Mouse (Mus musculus) lung, embryonic 15.5 days (tissue): ENCODE data around the gene Syne2. TPM values are rescaled to one million over a fixed set of nuclear protein-coding genes. Genes with fewer than 3 reads are reported as not detected.

Experiments used
- ATAC-seq: fragments of 200-750 bp; cut with Nextera tagmentation; 2 replicates; pipeline ENCODE4 v1.8.0; 2017; ENCODE audit warnings: moderate number of reproducible peaks, borderline replicate concordance; ENCODE audit not compliant: low FRiP score, low TSS enrichment; ENCODE audit errors: extremely low read depth
- H3K27ac ChIP-seq: fragments of 300-500 bp; sonication (generic); 2 replicates; pipeline ENCODE4 v1.5.1; 2015; ENCODE audit warnings: moderate library complexity, mild to moderate bottlenecking, inconsistent platforms
- H3K27me3 ChIP-seq: fragments of 300-500 bp; sonication (generic); 2 replicates; pipeline ENCODE4 v1.6.1; 2015; ENCODE audit warnings: inconsistent platforms
- H3K36me3 ChIP-seq: fragments of 300-500 bp; sonication (generic); 2 replicates; pipeline ENCODE4 v1.6.1; 2015; ENCODE audit warnings: inconsistent platforms
- H3K4me1 ChIP-seq: fragments of 300-500 bp; sonication (generic); 2 replicates; pipeline ENCODE4 v1.6.1; 2015; ENCODE audit warnings: inconsistent platforms
- H3K4me2 ChIP-seq: fragments of 300-500 bp; sonication (generic); 2 replicates; pipeline ENCODE4 v1.6.1; 2015; ENCODE audit warnings: inconsistent platforms, mild to moderate bottlenecking, moderate library complexity
- H3K4me3 ChIP-seq: fragments of 300-500 bp; sonication (generic); 2 replicates; pipeline ENCODE4 v1.5.1; 2015; ENCODE audit warnings: mild to moderate bottlenecking, inconsistent platforms
- H3K9ac ChIP-seq: fragments of 300-500 bp; sonication (generic); 2 replicates; pipeline ENCODE4 v1.6.1; 2015; ENCODE audit warnings: inconsistent platforms
- H3K9me3 ChIP-seq: fragments of 300-500 bp; sonication (generic); 2 replicates; pipeline ENCODE4 v1.6.1; 2016; ENCODE audit warnings: inconsistent platforms
- WGBS: fragments of 180-500 bp; shearing (Covaris S2); methylation state at CpG from one replicate; pipeline ENCODE4 v1.1.7; 2015; 5-methylcytosine and 5-hydroxymethylcytosine counted together
- polyA plus RNA-seq: library from polyadenylated mRNA; unstranded; fragments of >200 nt; fragmentation: Nextera tagmentation; extraction: Ambion mirVana; gene quantifications from 2 replicates; pipeline ENCODE4 v1.2.1, GENCODE M21; 2015

Gene Syne2
- polyA plus RNA-seq, 1 experiment from 2014 or later, result 67.2 TPM

DNA sequence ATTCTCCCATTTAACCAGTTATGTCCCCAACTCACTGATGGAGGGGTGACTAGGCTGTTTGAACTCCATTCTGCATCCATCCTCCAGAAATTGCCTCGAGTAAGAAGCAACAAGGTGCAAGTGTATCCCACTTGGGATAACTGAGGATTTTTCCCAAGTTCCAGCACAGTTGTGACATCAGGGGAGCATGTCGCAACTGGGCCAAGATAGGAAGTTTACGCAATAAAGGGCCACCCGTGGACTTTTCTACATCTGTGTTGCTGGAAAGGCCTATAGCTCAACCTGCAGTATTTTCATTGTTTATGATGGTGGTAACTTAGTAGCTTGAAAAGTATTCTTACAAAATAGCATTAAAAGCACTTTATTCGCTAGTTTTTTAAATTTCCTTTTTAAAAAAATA, 97.8 kb downstream of the Syne2 start:
- Histone ChIP-seq H3K9ac (no peak overlapping the region), H3K9me3 (no peaks in the 10 kb centered on the region), H3K27ac (no peak overlapping the region), H3K4me1 (no peaks in the 10 kb centered on the region), H3K4me2 (no peak overlapping the region), H3K27me3 (no peaks in the 10 kb centered on the region), H3K36me3 (peaks cover 36% of the 10 kb centered on the region; the same call in 1 of the 2 replicates), H3K4me3 (no peak overlapping the region)
- WGBS, result 83% methylated on average over 5 of the region's 5 CpGs
- no peak for ATAC-seq

DNA sequence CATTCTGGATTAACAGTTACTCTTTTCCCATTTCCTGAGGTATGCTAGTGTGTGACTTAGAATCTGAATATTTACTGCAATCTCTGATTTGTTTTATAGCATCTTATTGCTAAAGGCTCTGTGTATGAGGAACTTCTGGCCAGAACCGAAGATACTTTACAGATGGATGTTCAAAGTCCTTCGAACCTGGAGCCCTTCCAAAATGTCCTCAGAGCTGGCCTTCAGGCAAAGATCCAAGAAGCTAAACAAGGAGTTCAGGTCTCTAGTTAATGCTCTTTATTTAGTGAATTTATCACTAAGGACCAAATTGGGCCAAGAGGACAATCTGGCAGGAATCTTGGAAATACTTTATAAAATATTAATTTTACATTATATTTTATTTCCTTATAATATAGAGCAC, 100.5 kb downstream of the Syne2 start:
- no peak overlapping the region for H3K27ac ChIP-seq
- H3K4me1 ChIP-seq, result no peaks in the 10 kb centered on the region
- no peak overlapping the region for H3K9ac ChIP-seq
- 46% methylated on average over 2 of the region's 2 CpGs for WGBS
- ATAC-seq, result no peak
- no peaks in the 10 kb centered on the region for H3K9me3 ChIP-seq
- H3K4me2 ChIP-seq, result no peak overlapping the region
- peaks cover 31% of the 10 kb centered on the region; the same call in 1 of the 2 replicates for H3K36me3 ChIP-seq
- no peaks in the 10 kb centered on the region for H3K27me3 ChIP-seq
- H3K4me3 ChIP-seq, result no peak overlapping the region

DNA sequence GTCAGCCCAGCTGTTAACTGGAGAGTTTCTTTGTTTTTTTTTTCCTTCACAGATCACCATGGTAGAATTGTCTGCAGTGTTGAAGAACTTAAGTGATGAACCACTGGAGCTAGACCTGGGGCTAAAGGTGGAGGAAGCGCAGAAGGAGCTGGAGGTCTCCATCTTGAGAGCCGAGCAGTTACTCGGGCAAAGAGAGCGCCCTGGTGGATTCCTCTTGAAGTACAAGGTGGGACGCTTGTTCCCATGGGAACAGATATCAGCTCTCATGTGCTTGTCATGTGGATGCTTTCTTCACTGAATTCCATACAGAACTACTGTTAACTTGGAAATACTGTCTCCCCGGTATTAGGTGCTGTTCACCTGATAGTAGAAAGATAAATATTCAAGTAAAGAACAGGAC, 101.0 kb downstream of the Syne2 start:
- Histone ChIP-seq H3K4me2 (no peak overlapping the region), H3K9me3 (no peaks in the 10 kb centered on the region), H3K4me3 (no peak overlapping the region), H3K4me1 (no peaks in the 10 kb centered on the region), H3K9ac (no peak overlapping the region), H3K27me3 (no peaks in the 10 kb centered on the region), H3K36me3 (peaks cover 31% of the 10 kb centered on the region; the same call in 1 of the 2 replicates), H3K27ac (no peak overlapping the region)
- no peak for ATAC-seq
- 47% methylated on average over 6 of the region's 6 CpGs for WGBS

DNA sequence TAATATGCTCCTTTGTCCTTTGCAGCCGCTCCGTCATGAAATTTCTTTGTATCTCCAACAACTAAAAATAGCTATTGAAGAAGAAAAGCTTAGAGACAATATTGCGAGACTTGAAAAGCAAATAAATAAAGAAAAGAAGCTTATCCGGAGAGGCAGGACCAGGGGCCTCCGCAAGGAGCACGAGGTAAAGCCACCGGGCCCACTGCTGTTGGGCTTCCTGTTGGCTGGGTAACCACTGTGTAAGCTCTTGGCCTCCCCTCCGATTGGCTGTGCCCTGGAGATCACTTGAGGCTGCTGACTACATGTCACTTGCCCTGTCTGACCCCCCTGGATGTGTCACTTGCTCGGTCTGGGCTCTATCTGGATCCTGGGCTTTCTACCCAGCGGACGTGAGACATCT, 105.0 kb downstream of the Syne2 start:
- Histone ChIP-seq H3K4me3 (no peak overlapping the region), H3K9ac (no peak overlapping the region), H3K4me1 (no peaks in the 10 kb centered on the region), H3K27ac (no peak overlapping the region), H3K4me2 (no peak overlapping the region), H3K9me3 (no peaks in the 10 kb centered on the region), H3K27me3 (no peaks in the 10 kb centered on the region), H3K36me3 (peaks cover 51% of the 10 kb centered on the region)
- no peak for ATAC-seq
- WGBS, result 67% methylated on average over 11 of the region's 11 CpGs

DNA sequence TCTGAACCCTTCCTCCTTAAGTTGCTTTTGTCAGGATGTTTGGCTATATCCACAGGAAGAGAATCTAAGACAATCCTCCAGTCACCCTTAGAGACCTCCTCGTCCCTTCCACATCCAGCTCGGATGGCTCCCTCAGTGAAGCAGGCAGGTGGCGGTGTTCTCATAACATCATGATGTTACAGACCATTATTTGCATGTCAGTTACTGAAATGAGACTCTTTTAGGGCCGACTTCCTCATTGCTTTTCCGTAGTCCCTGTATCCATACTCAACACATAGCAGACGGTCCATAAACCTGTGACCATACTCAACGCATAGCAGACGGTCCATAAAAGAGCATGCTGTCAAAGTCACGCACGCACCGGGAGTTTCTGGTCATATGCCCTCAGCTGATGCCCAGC, 106.9 kb downstream of the Syne2 start:
- Histone ChIP-seq H3K9ac (no peak overlapping the region), H3K9me3 (no peaks in the 10 kb centered on the region), H3K36me3 (peaks cover 58% of the 10 kb centered on the region), H3K4me3 (no peak overlapping the region), H3K4me2 (no peak overlapping the region), H3K27ac (no peak overlapping the region), H3K27me3 (no peaks in the 10 kb centered on the region), H3K4me1 (no peaks in the 10 kb centered on the region)
- ATAC-seq, result no peak
- 89% methylated on average over 11 of the region's 11 CpGs for WGBS

DNA sequence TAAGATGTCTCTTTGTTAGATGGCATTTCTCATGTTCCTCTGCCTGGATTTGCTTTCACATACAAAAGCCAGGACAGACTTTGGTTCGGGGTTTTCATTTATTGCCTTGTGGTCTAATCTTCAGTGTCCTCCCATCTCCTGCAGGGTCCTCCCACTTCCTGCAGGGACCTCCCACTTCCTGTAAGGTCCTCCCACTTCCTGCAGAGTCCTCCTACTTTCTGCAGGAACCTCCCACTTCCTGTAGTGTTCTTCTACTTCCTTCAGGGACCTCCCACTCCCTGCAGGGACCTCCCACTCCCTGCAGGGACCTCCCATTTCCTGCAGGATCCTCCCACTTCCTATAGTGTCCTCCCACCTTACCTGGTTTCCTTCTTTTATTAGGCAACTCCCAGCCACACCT, 109.7 kb downstream of the Syne2 start:
- no peak overlapping the region for H3K9ac ChIP-seq
- no peak overlapping the region for H3K4me2 ChIP-seq
- H3K36me3 ChIP-seq, result peaks cover 65% of the 10 kb centered on the region
- H3K4me1 ChIP-seq, result no peaks in the 10 kb centered on the region
- ATAC-seq, result no peak
- H3K27me3 ChIP-seq, result no peaks in the 10 kb centered on the region
- no peaks in the 10 kb centered on the region for H3K9me3 ChIP-seq
- no peak overlapping the region for H3K4me3 ChIP-seq
- 70% methylated on average over 1 of the region's 1 CpGs for WGBS
- H3K27ac ChIP-seq, result no peak overlapping the region

DNA sequence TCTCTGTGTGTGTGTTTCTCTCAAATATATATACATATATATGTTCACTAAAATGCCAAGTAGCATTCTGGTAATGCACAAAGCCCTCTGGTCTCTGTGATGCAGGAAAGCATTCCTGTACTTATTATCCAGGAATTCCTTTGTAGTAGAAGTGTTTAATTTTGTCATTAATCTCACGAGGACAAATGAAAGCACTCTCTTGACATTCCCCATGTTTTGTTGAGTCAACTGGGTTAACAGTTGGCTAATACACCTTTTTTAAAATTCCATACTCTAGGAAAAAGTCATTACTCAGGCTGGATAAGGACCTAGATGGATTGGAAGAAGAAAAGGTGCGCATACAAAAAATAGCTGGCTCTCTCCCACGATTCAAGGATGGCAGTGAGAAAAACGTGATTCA, 115.6 kb downstream of the Syne2 start:
- Histone ChIP-seq H3K27ac (0 out of 2 replicates have a peak overlapping the region, but pooled peaks have one; percentile 29), H3K4me1 (peaks cover 13% of the 10 kb centered on the region; the same call in 1 of the 2 replicates), H3K9me3 (no peaks in the 10 kb centered on the region), H3K4me2 (no peak overlapping the region), H3K9ac (no peak overlapping the region), H3K27me3 (no peaks in the 10 kb centered on the region), H3K4me3 (no peak overlapping the region), H3K36me3 (peaks cover 40% of the 10 kb centered on the region)
- 59% methylated on average over 4 of the region's 4 CpGs for WGBS
- no peak for ATAC-seq

DNA sequence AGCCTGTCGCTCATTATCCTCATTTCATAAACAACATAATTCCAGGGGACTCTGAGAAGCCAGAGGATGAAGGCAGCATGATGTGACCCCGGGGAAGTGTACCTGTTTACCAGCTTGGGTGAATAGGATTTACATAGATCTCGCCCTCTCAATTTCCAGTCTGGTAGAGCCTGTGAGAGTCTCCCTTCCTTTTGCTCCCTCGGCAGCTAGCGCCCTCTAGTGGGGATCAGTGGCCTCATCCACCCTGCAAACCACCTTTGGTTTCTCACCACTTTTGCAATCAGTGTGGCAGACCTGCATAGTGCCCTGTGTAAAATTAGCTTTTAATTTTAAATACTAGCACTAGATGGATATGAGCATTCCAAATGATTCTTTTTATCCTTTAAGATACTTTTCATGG, 133.4 kb downstream of the Syne2 start:
- ATAC-seq, result no peak
- Histone ChIP-seq H3K9me3 (no peaks in the 10 kb centered on the region), H3K9ac (no peak overlapping the region), H3K36me3 (peaks cover 34% of the 10 kb centered on the region), H3K4me3 (no peak overlapping the region), H3K4me1 (no peaks in the 10 kb centered on the region), H3K4me2 (no peak overlapping the region), H3K27me3 (no peaks in the 10 kb centered on the region), H3K27ac (no peak overlapping the region)
- 47% methylated on average over 5 of the region's 5 CpGs for WGBS

GRCm38 (mm10) chr12:75952011-75952410, 134.1 kb downstream of the Syne2 start:
- H3K9ac ChIP-seq, result no peak overlapping the region
- H3K36me3 ChIP-seq, result peaks cover 34% of the 10 kb centered on the region
- no peak for ATAC-seq
- H3K4me2 ChIP-seq, result no peak overlapping the region
- H3K4me1 ChIP-seq, result no peaks in the 10 kb centered on the region
- H3K27ac ChIP-seq, result no peak overlapping the region
- 97% methylated on average over 1 of the region's 1 CpGs for WGBS
- no peaks in the 10 kb centered on the region for H3K9me3 ChIP-seq
- H3K27me3 ChIP-seq, result no peaks in the 10 kb centered on the region
- no peak overlapping the region for H3K4me3 ChIP-seq

DNA sequence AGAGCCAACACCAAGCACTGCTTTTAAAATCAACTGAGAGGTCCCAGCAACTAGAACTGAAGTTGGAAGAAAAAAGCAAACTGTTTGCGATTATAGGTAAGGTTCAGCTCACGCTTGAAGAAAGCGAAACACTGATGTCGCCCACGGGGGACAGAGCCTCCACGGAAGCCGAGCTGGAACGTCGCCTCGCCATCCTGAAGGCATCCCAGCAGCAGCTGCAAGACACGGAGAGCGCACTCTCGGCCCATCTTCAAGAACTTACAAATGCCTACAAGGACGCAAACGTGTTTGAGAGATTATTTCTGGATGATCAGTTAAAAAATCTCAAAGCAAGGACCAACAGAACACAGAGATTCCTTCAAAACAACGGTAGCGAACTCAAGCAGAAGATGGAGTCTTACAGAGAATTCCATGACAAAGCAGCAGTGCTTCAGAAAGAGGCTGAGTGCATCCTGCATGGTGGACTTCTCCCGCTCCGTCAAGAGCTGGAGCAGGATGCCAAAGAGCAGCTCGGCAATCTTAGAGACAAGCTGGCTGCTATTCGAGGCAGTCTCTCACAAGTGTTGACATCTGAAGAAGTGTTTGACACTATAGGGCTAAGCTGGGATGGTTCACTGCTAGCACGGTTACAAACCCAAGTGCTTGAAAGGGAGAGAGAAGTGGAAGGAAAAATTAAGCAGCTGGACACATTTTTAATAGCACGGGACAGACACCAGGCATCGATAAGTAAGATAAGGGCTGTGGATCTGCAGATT, 148.7 kb downstream of the Syne2 start:
- Histone ChIP-seq H3K4me3 (no peak overlapping the region), H3K27ac (no peak overlapping the region), H3K4me2 (no peak overlapping the region), H3K4me1 (no peaks in the 10 kb centered on the region), H3K9ac (no peak overlapping the region), H3K27me3 (no peaks in the 10 kb centered on the region), H3K36me3 (peaks cover 25% of the 10 kb centered on the region), H3K9me3 (no peaks in the 10 kb centered on the region)
- 82% methylated on average over 24 of the region's 24 CpGs for WGBS
- ATAC-seq, result no peak

DNA sequence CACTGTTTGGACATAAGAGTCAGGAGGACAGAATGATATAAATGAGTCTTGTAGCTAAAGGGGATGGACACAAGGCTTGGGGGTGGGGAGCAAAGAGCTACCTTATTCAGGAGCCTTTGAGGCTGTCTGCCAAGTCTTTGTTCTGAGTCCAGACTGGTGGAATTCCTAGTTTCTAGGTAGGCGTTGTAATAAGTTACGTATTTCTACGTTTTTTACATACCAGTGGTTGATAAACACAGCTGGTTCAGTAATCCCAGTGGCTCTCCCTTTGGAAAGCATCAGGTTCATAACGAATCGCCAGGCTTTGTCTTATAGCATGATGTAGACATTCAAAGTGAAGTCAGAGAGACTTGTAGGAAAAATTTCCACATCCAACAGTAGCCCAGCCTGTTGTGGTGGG, 161.1 kb downstream of the Syne2 start:
- 56% methylated on average over 5 of the region's 5 CpGs for WGBS
- peak overlapping the region; percentile 34 for H3K27ac ChIP-seq
- H3K36me3 ChIP-seq, result peaks cover 15% of the 10 kb centered on the region; the same call in 1 of the 2 replicates
- peaks cover 16% of the 10 kb centered on the region; the same call in 1 of the 2 replicates for H3K4me1 ChIP-seq
- H3K9ac ChIP-seq, result no peak overlapping the region
- H3K4me2 ChIP-seq, result no peak overlapping the region
- H3K9me3 ChIP-seq, result no peaks in the 10 kb centered on the region
- no peaks in the 10 kb centered on the region for H3K27me3 ChIP-seq
- H3K4me3 ChIP-seq, result no peak overlapping the region
- ATAC-seq, result peak; percentile 67

DNA sequence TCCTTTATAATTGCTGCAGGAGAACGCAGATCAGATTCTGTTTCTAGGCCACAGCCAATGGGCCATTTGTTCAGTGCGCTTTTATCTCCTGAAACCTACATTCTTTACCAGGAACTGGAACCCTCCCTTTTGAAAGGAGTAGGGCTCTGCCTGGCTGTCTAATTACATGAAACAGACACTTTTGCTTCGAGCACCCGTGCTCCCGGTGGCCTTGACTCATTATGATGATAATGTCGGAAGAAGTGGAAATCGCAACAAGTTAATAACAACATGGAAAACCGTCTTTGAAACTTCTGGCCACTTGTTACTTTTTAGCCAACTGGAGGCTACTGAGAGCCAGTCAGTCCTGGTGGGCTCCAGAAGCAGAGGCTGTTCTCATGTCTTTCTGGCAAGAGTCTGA, 165.4 kb downstream of the Syne2 start:
- Histone ChIP-seq H3K27me3 (no peaks in the 10 kb centered on the region), H3K4me1 (peaks cover 15% of the 10 kb centered on the region; the same call in 1 of the 2 replicates), H3K9me3 (no peaks in the 10 kb centered on the region), H3K4me3 (no peak overlapping the region), H3K36me3 (peaks cover 24% of the 10 kb centered on the region), H3K4me2 (no peak overlapping the region), H3K9ac (no peak overlapping the region), H3K27ac (no peak overlapping the region)
- WGBS, result 73% methylated on average over 8 of the region's 8 CpGs
- no peak for ATAC-seq
